Mouse (Mus musculus): ENCODE data around the gene Gm20458. TPM values are rescaled to one million over a fixed set of nuclear protein-coding genes. Genes with fewer than 3 reads are reported as not detected.

Gene Gm20458
- total RNA-seq, 1 experiment from 2014 or later, result not detected

GRCm38 (mm10) chr2:164517485-164518221 is 56.9 kb downstream of the Gm20458 start:
- ATAC-seq (replicated peaks; ENCODE audit: insufficient number of reproducible peaks, low FRiP score, low TSS enrichment, poor library complexity, severe bottlenecking), result peak; percentile 58; the same call in 1 of the 2 replicates

DNA sequence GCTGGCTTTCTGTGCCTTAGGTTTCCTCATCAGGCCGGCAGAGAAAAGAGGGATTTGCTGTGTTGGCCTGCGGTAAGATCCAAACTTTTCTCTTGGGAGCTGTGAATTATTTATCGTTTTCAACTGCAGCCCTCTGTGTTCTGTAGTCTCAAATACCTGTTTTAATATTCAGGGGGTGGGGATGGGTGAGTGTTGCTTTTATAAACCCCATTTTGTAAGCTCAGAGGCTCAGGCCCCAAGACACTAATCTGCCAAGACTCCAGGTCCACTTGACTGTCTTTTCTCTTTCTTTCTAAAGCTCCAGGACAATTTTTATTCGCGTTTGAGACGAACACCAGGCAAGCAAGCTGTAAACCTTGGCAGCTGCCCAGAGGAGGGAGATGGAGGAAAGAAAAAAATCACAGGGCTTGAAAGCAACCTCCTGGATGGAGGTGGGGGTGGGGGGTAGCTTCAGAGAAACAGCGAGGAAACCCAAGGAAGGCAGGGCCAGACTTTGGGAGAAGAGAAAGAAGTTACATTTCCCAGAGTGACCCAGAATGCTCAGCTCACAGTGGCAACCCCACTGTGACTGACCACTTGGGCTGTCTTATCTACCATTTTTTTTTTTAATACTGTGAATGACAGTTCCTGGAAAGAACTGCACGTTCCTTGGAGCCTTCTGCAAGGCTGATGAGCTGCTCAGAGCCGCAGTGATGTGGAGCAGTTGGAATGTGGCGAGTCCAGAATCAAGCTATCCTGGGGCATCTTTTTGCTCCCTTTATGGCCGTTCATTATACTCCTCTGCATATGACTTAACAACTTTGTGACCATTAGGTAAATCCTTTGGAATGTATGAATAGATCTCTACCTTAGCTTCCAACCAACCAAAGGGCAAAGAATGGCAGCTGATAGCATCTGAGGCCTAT is 57.8 kb downstream of the Gm20458 start:
- no peak for ATAC-seq (replicated peaks; ENCODE audit: insufficient number of reproducible peaks, low FRiP score, low TSS enrichment, poor library complexity, severe bottlenecking)

GRCm38 (mm10) chr2:164519171-164519526 is 58.4 kb downstream of the Gm20458 start:
- ATAC-seq (replicated peaks; ENCODE audit: insufficient number of reproducible peaks, low FRiP score, low TSS enrichment, poor library complexity, severe bottlenecking), result no peak

DNA sequence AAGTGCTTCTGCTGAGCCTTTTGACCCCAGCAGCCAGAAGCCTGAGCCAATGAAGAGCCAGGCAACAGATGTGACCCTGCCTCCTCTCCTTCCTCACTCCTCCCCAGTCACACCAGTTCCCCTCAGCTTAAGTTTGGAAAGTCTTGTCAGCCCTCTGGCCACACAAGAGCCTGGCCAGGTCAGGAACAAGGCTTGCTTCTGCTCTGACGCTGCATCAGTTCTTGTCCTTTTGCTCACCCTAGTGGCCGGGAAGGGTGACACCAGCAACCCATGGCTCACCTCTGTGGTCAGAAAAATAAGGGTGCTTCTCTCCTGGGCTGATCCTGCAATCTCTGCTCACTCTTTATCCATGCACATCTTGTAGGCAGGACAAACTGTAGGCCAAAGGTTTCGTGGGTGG is 60.0 kb downstream of the Gm20458 start:
- peak; percentile 69 for ATAC-seq (replicated peaks; ENCODE audit: insufficient number of reproducible peaks, low FRiP score, low TSS enrichment, poor library complexity, severe bottlenecking)

GRCm38 (mm10) chr2:164521841-164522240 is 61.1 kb downstream of the Gm20458 start:
- peak; percentile 80 for ATAC-seq (replicated peaks; ENCODE audit: insufficient number of reproducible peaks, low FRiP score, low TSS enrichment, poor library complexity, severe bottlenecking)

- 0 out of 2 replicates have a peak, but pooled peaks have one; percentile 11 for ATAC-seq (replicated peaks; ENCODE audit: insufficient number of reproducible peaks, low FRiP score, low TSS enrichment, poor library complexity, severe bottlenecking)
Measured at GRCm38 (mm10) chr2:164522280-164522679, 61.5 kb downstream of the Gm20458 start.

DNA sequence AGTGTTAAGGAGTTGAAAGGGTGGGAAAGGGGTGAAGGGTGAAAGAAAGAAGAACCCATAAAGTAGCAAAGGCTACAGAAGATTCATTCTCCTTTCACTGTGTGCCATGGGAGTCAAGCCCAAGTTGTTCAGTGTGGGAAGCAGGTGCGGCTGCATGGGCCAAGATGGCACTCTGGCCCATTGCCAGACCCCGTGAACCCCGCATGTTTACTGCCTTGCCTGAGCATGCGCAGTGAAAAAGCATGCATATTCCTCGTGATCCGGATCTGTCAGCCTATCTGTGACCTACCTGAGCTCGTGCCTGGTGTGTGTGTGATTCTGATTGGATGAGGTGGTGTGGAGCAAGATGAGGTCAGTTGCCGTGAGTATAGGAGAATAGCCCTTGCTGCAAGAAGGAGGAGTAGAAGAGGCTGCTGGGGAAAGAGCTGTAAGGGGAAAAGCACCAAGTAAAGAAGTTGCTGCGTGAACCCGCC is 62.6 kb downstream of the Gm20458 start:
- ATAC-seq (replicated peaks; ENCODE audit: insufficient number of reproducible peaks, low FRiP score, low TSS enrichment, poor library complexity, severe bottlenecking), result no peak

GRCm38 (mm10) chr2:164528557-164528956 is 67.8 kb downstream of the Gm20458 start:
- no peak for ATAC-seq (replicated peaks; ENCODE audit: insufficient number of reproducible peaks, low FRiP score, low TSS enrichment, poor library complexity, severe bottlenecking)

- peak; percentile 73 for ATAC-seq (replicated peaks; ENCODE audit: insufficient number of reproducible peaks, low FRiP score, low TSS enrichment, poor library complexity, severe bottlenecking)
Measured at GRCm38 (mm10) chr2:164531169-164531568, 70.4 kb downstream of the Gm20458 start.

DNA sequence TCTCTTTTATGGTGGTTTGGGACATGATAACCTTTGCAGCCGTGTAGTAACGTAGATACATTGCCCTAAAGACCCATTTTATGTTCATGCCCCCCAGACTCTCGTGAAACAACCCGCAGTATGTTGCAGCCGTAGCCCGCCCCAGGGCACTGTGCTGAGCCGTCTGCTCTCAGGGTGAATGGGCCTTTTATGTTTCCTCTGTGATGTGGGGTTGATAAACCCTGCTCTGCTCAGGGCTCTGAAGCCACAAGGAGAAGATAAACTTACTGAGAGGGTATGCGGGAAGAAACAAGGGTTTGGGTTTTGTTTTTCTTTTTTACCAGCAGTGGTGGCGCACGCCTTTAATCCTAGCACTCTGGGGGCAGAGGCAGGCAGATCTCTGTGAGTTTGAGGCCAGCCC is 73.5 kb downstream of the Gm20458 start:
- ATAC-seq (replicated peaks; ENCODE audit: insufficient number of reproducible peaks, low FRiP score, low TSS enrichment, poor library complexity, severe bottlenecking), result no peak

DNA sequence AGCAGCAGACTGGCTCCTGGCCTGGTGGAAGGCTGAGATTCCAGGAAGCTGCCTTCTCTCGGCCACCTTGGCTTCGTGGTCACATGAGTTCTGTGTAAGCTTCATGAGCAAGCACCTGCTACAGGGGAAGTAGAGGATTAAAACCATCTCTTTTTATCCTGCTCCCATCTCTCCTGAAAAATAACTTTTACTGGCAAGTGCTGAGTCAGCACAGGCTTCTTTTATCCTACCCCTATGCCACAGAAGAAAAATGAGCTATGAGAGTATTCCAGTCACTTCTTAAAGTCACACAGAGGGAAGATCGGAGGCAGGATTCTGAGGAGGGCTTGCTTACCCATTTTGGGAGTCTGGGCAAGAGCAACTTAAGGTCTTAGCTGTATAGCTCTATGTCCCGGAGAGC is 76.2 kb downstream of the Gm20458 start:
- no peak for ATAC-seq (replicated peaks; ENCODE audit: insufficient number of reproducible peaks, low FRiP score, low TSS enrichment, poor library complexity, severe bottlenecking)

Other genes with a start within 250 kb of the Gm20458 start
- gene Wfdc15b, start 239.3 kb upstream of the Gm20458 start, total RNA-seq (2017), result not detected in 3 replicates
- 1.1 to 1.6 TPM in 2 of 3 replicates, not detected in the other for gene Svs2, start 222.5 kb upstream of the Gm20458 start, total RNA-seq (2017)
- gene Svs3b, start 204.3 kb upstream of the Gm20458 start, total RNA-seq (2017), result not detected in 3 replicates
- gene Svs4, start 182.5 kb upstream of the Gm20458 start, total RNA-seq (2017), result not detected in 3 replicates
- not detected in 3 replicates for gene Svs3a, start 171.7 kb upstream of the Gm20458 start, total RNA-seq (2017)
- not detected in 3 replicates for gene Svs6, start 144.2 kb upstream of the Gm20458 start, total RNA-seq (2017)
- not detected in 3 replicates for gene Svs5, start 128.2 kb upstream of the Gm20458 start, total RNA-seq (2017)
- gene Slpi, start 71.9 kb upstream of the Gm20458 start, total RNA-seq (2017), result 7.4 to 25.2 TPM (median 20.6 TPM) in 3 replicates
- not detected in 3 replicates for gene Rbpjl, start 57.8 kb upstream of the Gm20458 start, total RNA-seq (2017)
- gene Matn4, start 55.8 kb upstream of the Gm20458 start, total RNA-seq (2017), result not detected in 3 replicates
- 14.1 to 26.0 TPM (median 16.6 TPM) in 3 replicates for gene Sdc4, start 17.1 kb upstream of the Gm20458 start, total RNA-seq (2017)
- 17.0 to 30.1 TPM (median 24.9 TPM) in 3 replicates for gene Sys1, start 4.0 kb upstream of the Gm20458 start, total RNA-seq (2017)
- gene Trp53tg5, start 12.8 kb downstream of the Gm20458 start, total RNA-seq (2017), result 0.68 TPM in 1 of 3 replicates, not detected in the others
- 3.1 to 12.6 TPM (median 7.4 TPM) in 3 replicates for gene Dbndd2, start 25.1 kb downstream of the Gm20458 start, total RNA-seq (2017)
- 12.6 to 37.4 TPM (median 13.3 TPM) in 3 replicates for gene Pigt, start 36.6 kb downstream of the Gm20458 start, total RNA-seq (2017)
- 1.4 TPM in 1 of 3 replicates, not detected in the others for gene Wfdc2, start 101.4 kb downstream of the Gm20458 start, total RNA-seq (2017)
- not detected in 3 replicates for gene Spint3, start 112.5 kb downstream of the Gm20458 start, total RNA-seq (2017)
- 0.87 TPM in 1 of 3 replicates, not detected in the others for gene Wfdc6a, start 124.5 kb downstream of the Gm20458 start, total RNA-seq (2017)
- not detected in 3 replicates for gene Eppin, start 132.6 kb downstream of the Gm20458 start, total RNA-seq (2017)
- not detected in 3 replicates for gene Wfdc6b, start 152.6 kb downstream of the Gm20458 start, total RNA-seq (2017)
- not detected in 3 replicates for gene Wfdc8, start 152.7 kb downstream of the Gm20458 start, total RNA-seq (2017)
- not detected in 3 replicates for gene Wfdc16, start 177.8 kb downstream of the Gm20458 start, total RNA-seq (2017)
- gene Wfdc10, start 195.1 kb downstream of the Gm20458 start, total RNA-seq (2017), result not detected in 3 replicates
- not detected in 3 replicates for gene Wfdc9, start 195.6 kb downstream of the Gm20458 start, total RNA-seq (2017)
- not detected in 3 replicates for gene Wfdc11, start 213.1 kb downstream of the Gm20458 start, total RNA-seq (2017)
- not detected in 3 replicates for gene Wfdc13, start 224.1 kb downstream of the Gm20458 start, total RNA-seq (2017)
- not detected in 3 replicates for gene Spint4, start 237.5 kb downstream of the Gm20458 start, total RNA-seq (2017)

All from monocyte, adult 5-6 weeks (primary cell).